Mouse (Mus musculus) cerebellum, postnatal 14 days (tissue): ENCODE measurements at regions not wholly inside any gene's neighbourhood (a gene's known extent, or its start where the extent isn't known, plus 50 kb on each side); places are given as distances from the start of the nearest gene placed in this dataset.

ENCODE experiments used
- DNase-seq, 2 experiments: peaks; one replicate each; pipeline ENCODE4 v3.0.0; 2021; ENCODE audit warnings: mixed read lengths in 2 of 2

DNA sequence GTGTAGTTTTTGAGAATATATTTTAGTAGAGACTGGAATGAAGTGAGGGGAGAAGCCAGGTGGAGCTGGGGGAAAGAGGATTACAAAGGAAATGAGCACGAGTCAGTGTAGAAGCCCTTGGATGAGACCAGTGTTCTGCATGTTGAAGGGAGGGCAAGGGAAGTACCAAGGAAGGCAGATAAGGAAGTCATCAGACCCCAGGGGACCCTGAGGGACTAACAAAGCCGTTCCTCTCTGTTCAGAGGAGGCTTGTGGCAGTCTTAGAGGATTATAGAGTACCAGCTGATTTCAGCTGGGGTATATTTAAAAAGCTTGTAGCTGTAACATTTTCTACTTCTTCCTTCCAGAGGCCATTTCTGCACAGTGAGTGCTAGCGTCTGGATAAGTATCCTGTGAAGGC, 56.7 kb upstream of the Igsf9b start:
- DNase-seq: no peak

DNA sequence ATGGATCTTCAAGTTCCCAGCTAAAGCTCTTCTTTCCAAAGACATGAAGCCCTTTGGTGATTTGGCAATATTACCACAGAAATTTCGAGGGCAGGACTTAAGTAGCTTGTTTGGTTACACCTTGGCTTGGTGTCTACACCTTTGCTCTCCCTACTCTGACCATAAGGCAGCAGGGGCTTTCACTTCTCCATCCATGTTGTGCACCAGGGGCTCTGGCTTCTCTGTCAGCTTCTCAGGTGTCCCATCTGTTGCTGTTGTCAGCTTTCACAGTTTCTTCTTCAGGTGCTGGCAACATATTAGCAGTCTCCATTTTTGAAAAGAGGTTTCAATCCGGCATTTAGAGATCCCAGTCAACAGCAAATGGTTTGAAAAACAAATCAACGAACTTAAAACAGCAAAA, 58.1 kb upstream of the Igsf9b start:
- peak in 1 of 2 experiments; percentile 52 for DNase-seq

DNA sequence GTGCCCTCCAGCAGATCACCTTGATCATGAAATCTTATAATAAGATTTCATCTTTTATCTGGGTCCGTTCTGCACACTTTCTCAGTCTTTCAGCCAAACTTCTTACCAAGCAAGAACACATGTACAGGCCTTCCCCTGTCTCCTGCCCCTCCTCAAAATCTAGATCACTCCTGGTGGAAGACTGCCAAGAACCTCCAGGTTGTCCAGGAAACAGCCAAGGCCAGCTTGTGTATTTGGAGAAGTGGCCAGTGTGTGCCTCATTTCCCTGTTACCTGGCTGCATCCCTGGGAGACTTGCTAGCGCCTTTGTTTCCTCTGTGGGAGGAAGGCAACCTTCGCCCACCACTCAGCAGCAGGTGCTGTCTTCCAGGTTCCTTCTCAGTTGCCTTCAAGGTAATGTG, 58.5 kb upstream of the Igsf9b start:
- DNase-seq: peak; percentile 71 to 77

DNA sequence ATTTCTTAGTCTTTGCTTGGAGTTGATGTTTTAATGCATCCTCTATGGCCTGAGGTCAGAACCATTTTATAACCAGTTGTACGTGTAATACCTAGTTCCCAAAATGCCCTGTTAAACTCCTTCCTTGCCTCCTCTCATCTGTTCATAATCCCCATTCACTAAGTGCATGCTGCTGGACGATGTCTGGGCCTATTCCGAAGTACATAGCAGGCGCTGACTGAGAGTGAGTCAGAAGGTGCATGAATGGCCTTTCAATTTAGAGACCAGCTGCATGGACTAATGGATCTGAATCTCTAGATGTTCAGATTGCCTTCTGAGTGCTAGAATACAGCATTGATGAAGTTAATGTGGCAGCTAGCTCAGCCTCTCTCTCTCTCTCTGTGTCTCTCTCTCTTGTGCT, 66.3 kb upstream of the Igsf9b start:
- no peak for DNase-seq

DNA sequence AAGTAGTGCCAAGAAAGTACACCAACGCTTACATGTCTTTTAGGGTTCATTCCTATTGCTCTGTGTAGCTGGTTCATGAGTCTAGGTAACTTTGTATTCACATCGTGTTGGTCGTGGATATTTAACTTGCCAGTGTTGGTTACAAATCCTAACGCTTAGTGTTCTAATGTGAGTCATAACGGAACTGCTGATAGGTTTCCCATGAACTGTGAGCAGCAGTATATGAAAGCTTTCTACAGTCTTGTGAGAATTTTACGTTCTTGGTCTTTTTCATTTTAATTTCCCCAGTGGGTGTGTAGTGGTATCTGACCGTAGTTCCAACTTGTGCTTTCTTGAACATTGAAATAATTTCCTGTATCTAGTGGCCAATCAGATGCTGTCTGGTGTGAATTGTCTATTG, 71.5 kb upstream of the Igsf9b start:
- DNase-seq: no peak

DNA sequence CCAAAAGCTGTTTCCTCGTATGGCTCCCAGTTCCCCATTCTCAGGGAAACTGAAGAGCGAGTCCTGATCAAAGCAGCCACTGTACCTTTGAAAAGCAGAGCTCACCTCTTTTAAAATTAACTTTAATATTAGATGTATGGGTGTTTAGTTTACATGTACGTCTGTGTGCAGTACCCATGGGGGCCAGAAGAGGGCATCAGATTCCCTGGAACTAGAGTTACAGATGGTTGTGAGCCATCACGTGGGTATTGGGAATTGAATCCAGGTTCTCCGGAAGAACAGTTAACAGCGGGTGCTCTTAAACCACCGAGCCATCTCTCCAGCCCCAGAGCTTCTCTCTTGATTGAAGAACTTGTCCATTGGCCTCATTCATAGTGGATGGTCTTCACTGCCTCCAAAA, 66.0 kb upstream of the Jam3 start:
- DNase-seq: peak in 1 of 2 experiments; percentile 60

DNA sequence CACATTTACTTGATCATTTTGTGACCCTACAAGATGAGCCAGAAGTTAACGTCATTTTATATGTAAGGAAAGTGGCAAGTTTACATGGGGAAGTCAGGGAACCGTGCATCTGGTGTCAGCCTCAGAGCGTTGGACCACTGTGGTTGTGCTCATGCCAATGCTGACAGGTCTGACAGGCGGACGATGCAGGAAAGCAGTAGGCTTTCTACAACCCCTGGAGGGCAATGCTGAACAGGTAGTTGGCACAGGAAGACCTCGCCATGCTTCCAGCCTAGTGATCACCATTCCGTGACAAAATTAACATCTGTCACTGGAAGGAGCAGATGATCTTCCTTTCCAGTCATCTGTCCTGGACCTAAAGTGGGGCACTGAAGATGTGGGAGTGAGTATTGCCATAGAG, 60.8 kb upstream of the Jam3 start:
- peak; percentile 40 to 55 for DNase-seq

DNA sequence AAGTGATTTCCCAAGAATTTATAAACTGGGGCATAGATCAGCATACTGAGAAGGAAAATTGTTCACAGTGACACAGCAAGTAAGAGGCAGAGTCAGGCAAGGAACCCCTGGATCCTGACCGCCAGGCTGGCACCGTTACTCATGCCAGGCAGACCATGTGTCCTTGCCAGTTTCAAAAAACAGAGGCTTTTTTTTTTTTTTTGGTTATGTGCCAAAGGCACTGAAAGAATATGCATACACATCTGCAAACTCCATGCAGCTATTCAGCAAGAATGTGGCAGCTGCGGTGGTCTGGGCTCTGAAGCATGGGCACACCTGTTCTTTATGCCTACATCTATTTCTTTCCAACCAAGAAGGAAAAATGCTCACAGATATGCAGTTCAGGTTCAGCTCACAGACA, 58.8 kb upstream of the Jam3 start:
- DNase-seq: no peak

DNA sequence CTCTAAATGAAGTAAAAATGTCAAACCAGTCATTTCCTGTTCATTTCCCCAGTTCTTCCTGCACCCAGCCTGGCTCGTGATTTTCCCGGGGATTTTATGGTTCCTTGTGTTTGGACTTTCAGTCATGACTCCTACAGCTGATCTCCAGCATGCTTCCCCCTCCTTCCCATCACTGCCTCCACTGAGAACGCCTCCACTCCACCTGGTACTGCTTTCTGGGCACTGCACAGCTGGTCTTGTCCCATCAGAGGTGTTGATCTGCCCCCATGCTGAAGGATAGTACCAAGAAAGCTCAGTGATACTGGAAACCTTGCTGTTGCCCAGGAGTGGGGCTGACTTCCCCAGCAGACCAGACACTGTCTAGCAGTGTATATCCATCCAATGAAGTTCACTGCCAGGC, 53.6 kb upstream of the Jam3 start:
- DNase-seq: no peak
